Mouse (Mus musculus): ENCODE results near the gene Snap47. TPM values are rescaled to one million over a fixed set of nuclear protein-coding genes. Genes with fewer than 3 reads are reported as not detected.

Snap47 gene
- polyA plus RNA-seq, 1 experiment from 2014 or later, result 111 TPM

GRCm38 (mm10) chr11:59412999-59413863 lies 37.8 kb downstream of the Snap47 start:
- H3K4me3 ChIP-seq, result no peak overlapping the region
- peaks cover 64% of the 10 kb centered on the region for H3K36me3 ChIP-seq (replicated peaks)
- H3K9me3 ChIP-seq, result no peaks in the 10 kb centered on the region
- DNase-seq (ENCODE audit: extremely low spot score, low spot score), result no peak
- H3K4me1 ChIP-seq, result peaks cover 18% of the 10 kb centered on the region
- WGBS, result 88% methylated on average over 13 of the region's 13 CpGs
- no peaks in the 10 kb centered on the region for H3K27me3 ChIP-seq (ENCODE audit: poor library complexity, severe bottlenecking)
- no peak overlapping the region for H3K27ac ChIP-seq

GRCm38 (mm10) chr11:59412058-59412457 lies 38.9 kb downstream of the Snap47 start:
- 0 out of 2 replicates have a peak overlapping the region, but pooled peaks have one; percentile 17 for H3K27ac ChIP-seq
- H3K4me3 ChIP-seq, result no peak overlapping the region
- H3K9me3 ChIP-seq, result no peaks in the 10 kb centered on the region
- H3K4me1 ChIP-seq, result peaks cover 18% of the 10 kb centered on the region
- no peaks in the 10 kb centered on the region for H3K27me3 ChIP-seq (ENCODE audit: poor library complexity, severe bottlenecking)
- no peak for DNase-seq (ENCODE audit: extremely low spot score, low spot score)
- WGBS, result 79% methylated on average over 6 of the region's 6 CpGs
- H3K36me3 ChIP-seq (replicated peaks), result peaks cover 68% of the 10 kb centered on the region

- Histone ChIP-seq H3K36me3 (replicated peaks) (peaks cover 73% of the 10 kb centered on the region), H3K9me3 (no peaks in the 10 kb centered on the region), H3K27me3 (ENCODE audit: poor library complexity, severe bottlenecking) (no peaks in the 10 kb centered on the region), H3K4me1 (peaks cover 18% of the 10 kb centered on the region), H3K27ac (no peak overlapping the region), H3K4me3 (no peak overlapping the region)
- DNase-seq (ENCODE audit: extremely low spot score, low spot score), result no peak
- 90% methylated on average over 2 of the region's 2 CpGs for WGBS
Observed at GRCm38 (mm10) chr11:59410851-59411250, 40.1 kb downstream of the Snap47 start.

GRCm38 (mm10) chr11:59405761-59406160 lies 45.2 kb downstream of the Snap47 start:
- Histone ChIP-seq H3K27me3 (ENCODE audit: poor library complexity, severe bottlenecking) (no peaks in the 10 kb centered on the region), H3K4me3 (no peak overlapping the region), H3K36me3 (replicated peaks) (peaks cover 59% of the 10 kb centered on the region), H3K4me1 (no peaks in the 10 kb centered on the region), H3K9me3 (no peaks in the 10 kb centered on the region), H3K27ac (no peak overlapping the region)
- 83% methylated on average over 1 of the region's 1 CpGs for WGBS
- DNase-seq (ENCODE audit: extremely low spot score, low spot score), result no peak

GRCm38 (mm10) chr11:59400876-59401275 lies 50.1 kb downstream of the Snap47 start:
- WGBS, result 85% methylated on average over 2 of the region's 2 CpGs
- no peaks in the 10 kb centered on the region for H3K9me3 ChIP-seq
- H3K36me3 ChIP-seq (replicated peaks), result peaks cover 19% of the 10 kb centered on the region

GRCm38 (mm10) chr11:59399830-59400229 lies 51.2 kb downstream of the Snap47 start:
- Histone ChIP-seq H3K36me3 (replicated peaks) (peaks cover 10% of the 10 kb centered on the region), H3K4me3 (no peak overlapping the region), H3K4me1 (peaks cover 26% of the 10 kb centered on the region), H3K27me3 (ENCODE audit: poor library complexity, severe bottlenecking) (no peaks in the 10 kb centered on the region), H3K27ac (peak overlapping the region; percentile 32; the same call in 1 of the 2 replicates), H3K9me3 (no peaks in the 10 kb centered on the region)
- DNase-seq (ENCODE audit: extremely low spot score, low spot score), result no peak
- 68% methylated on average over 8 of the region's 8 CpGs for WGBS

More at GRCm38 (mm10) chr11:59400876-59401275, 50.1 kb downstream of the Snap47 start:
- no peak overlapping the region for H3K27ac ChIP-seq
- no peaks in the 10 kb centered on the region for H3K27me3 ChIP-seq (ENCODE audit: poor library complexity, severe bottlenecking)
- peaks cover 26% of the 10 kb centered on the region for H3K4me1 ChIP-seq
- no peak overlapping the region for H3K4me3 ChIP-seq
- DNase-seq (ENCODE audit: extremely low spot score, low spot score), result no peak

GRCm38 (mm10) chr11:59397536-59398371 lies 53.2 kb downstream of the Snap47 start:
- no peaks in the 10 kb centered on the region for H3K36me3 ChIP-seq (replicated peaks)
- peaks cover 35% of the 10 kb centered on the region for H3K4me1 ChIP-seq
- DNase-seq (ENCODE audit: extremely low spot score, low spot score), result no peak
- H3K9me3 ChIP-seq, result no peaks in the 10 kb centered on the region
- H3K4me3 ChIP-seq, result no peak overlapping the region
- H3K27ac ChIP-seq, result peak overlapping the region; percentile 65
- no peaks in the 10 kb centered on the region for H3K27me3 ChIP-seq (ENCODE audit: poor library complexity, severe bottlenecking)
- WGBS, result 66% methylated on average over 22 of the region's 22 CpGs

- no peaks in the 10 kb centered on the region for H3K36me3 ChIP-seq (replicated peaks)
- 91% methylated on average over 5 of the region's 5 CpGs for WGBS
- no peak overlapping the region for H3K27ac ChIP-seq
- peaks cover 31% of the 10 kb centered on the region for H3K4me1 ChIP-seq
- no peak for DNase-seq (ENCODE audit: extremely low spot score, low spot score)
- no peaks in the 10 kb centered on the region for H3K9me3 ChIP-seq
- H3K27me3 ChIP-seq (ENCODE audit: poor library complexity, severe bottlenecking), result no peaks in the 10 kb centered on the region
- no peak overlapping the region for H3K4me3 ChIP-seq
Observed at GRCm38 (mm10) chr11:59394451-59394850, 56.5 kb downstream of the Snap47 start.

GRCm38 (mm10) chr11:59393591-59393990 lies 57.4 kb downstream of the Snap47 start:
- 52% methylated on average over 9 of the region's 9 CpGs for WGBS
- peak overlapping the region; percentile 63; the same call in 1 of the 2 replicates for H3K27ac ChIP-seq

GRCm38 (mm10) chr11:59392300-59392699 lies 58.7 kb downstream of the Snap47 start:
- 72% methylated on average over 6 of the region's 6 CpGs for WGBS
- H3K27me3 ChIP-seq (ENCODE audit: poor library complexity, severe bottlenecking), result no peaks in the 10 kb centered on the region
- DNase-seq (ENCODE audit: extremely low spot score, low spot score), result no peak
- H3K9me3 ChIP-seq, result no peaks in the 10 kb centered on the region
- H3K36me3 ChIP-seq (replicated peaks), result no peaks in the 10 kb centered on the region
- H3K27ac ChIP-seq, result no peak overlapping the region
- H3K4me1 ChIP-seq, result peaks cover 27% of the 10 kb centered on the region
- no peak overlapping the region for H3K4me3 ChIP-seq

More at GRCm38 (mm10) chr11:59393591-59393990, 57.4 kb downstream of the Snap47 start:
- no peak overlapping the region for H3K4me3 ChIP-seq
- H3K27me3 ChIP-seq (ENCODE audit: poor library complexity, severe bottlenecking), result no peaks in the 10 kb centered on the region
- peaks cover 29% of the 10 kb centered on the region for H3K4me1 ChIP-seq
- H3K36me3 ChIP-seq (replicated peaks), result no peaks in the 10 kb centered on the region
- peak; percentile 41 for DNase-seq (ENCODE audit: extremely low spot score, low spot score)
- H3K9me3 ChIP-seq, result no peaks in the 10 kb centered on the region

GRCm38 (mm10) chr11:59390470-59390869 lies 60.5 kb downstream of the Snap47 start:
- Histone ChIP-seq H3K9me3 (no peaks in the 10 kb centered on the region), H3K27me3 (ENCODE audit: poor library complexity, severe bottlenecking) (no peaks in the 10 kb centered on the region), H3K36me3 (replicated peaks) (no peaks in the 10 kb centered on the region), H3K4me1 (peaks cover 33% of the 10 kb centered on the region), H3K4me3 (no peak overlapping the region), H3K27ac (no peak overlapping the region)
- WGBS, result 81% methylated on average over 9 of the region's 9 CpGs
- no peak for DNase-seq (ENCODE audit: extremely low spot score, low spot score)

GRCm38 (mm10) chr11:59389617-59390016 lies 61.4 kb downstream of the Snap47 start:
- no peak for DNase-seq (ENCODE audit: extremely low spot score, low spot score)
- H3K4me1 ChIP-seq, result peaks cover 42% of the 10 kb centered on the region
- 0 out of 2 replicates have a peak overlapping the region, but pooled peaks have one; percentile 16 for H3K27ac ChIP-seq
- no peaks in the 10 kb centered on the region for H3K27me3 ChIP-seq (ENCODE audit: poor library complexity, severe bottlenecking)
- WGBS, result 67% methylated on average over 4 of the region's 4 CpGs
- H3K4me3 ChIP-seq, result no peak overlapping the region
- no peaks in the 10 kb centered on the region for H3K36me3 ChIP-seq (replicated peaks)
- H3K9me3 ChIP-seq, result no peaks in the 10 kb centered on the region
